Mouse (Mus musculus) small intestine, adult 2 months (tissue): ENCODE data around the gene Tomm70a. TPM values are rescaled to one million over a fixed set of nuclear protein-coding genes. Genes with fewer than 3 reads are reported as not detected.
A peak's percentile ranks its signal among the peaks of the same experiment; 100 is the strongest.

Source experiments
- H3K27ac ChIP-seq: fragments of 200-500 bp; 2 replicates; pipeline ENCODE4 v1.5.1; 2012; ENCODE audit warnings: low read depth, low read length, control low read depth, inconsistent platforms; ENCODE audit not compliant: insufficient read depth
- H3K27me3 ChIP-seq: fragments of 200-500 bp; 2 replicates; pipeline ENCODE4 v1.6.1; 2012; ENCODE audit warnings: mild to moderate bottlenecking, moderate library complexity, low read length, inconsistent platforms; ENCODE audit not compliant: control insufficient read depth, insufficient read depth
- H3K36me3 ChIP-seq: fragments of 200-500 bp; 2 replicates; pipeline ENCODE4 v1.6.1; 2012; ENCODE audit warnings: mild to moderate bottlenecking, low read length, control low read depth, inconsistent platforms; ENCODE audit not compliant: control insufficient read depth, insufficient read depth
- H3K4me1 ChIP-seq: fragments of 200-500 bp; 2 replicates; pipeline ENCODE4 v1.6.1; 2012; ENCODE audit warnings: low read length, inconsistent platforms, mixed read lengths; ENCODE audit not compliant: control insufficient read depth, insufficient read depth, insufficient read length
- H3K4me3 ChIP-seq: fragments of 200-500 bp; 2 replicates; pipeline ENCODE4 v1.5.1; 2012; ENCODE audit warnings: low read depth, mild to moderate bottlenecking, control low read depth, inconsistent platforms, low read length, moderate library complexity
- CTCF ChIP-seq: fragments of 200-500 bp; IDR thresholded peaks from 2 replicates; pipeline ENCODE4 v1.5.1; 2012; ENCODE audit warnings: low read depth, mild to moderate bottlenecking, control low read depth, inconsistent platforms, low read length, moderate library complexity, mixed read lengths; ENCODE audit not compliant: insufficient replicate concordance, insufficient read length; ENCODE audit errors: extremely low read depth
- POLR2A ChIP-seq: fragments of 200-500 bp; IDR thresholded peaks from 2 replicates; pipeline ENCODE4 v1.6.1; 2012; ENCODE audit warnings: low read depth, mild to moderate bottlenecking, control low read depth, inconsistent platforms, low read length, moderate library complexity
- WGBS: fragments of 180-500 bp; shearing (Covaris S2); methylation state at CpG from one replicate; pipeline ENCODE4 v1.1.7; 2018; 5-methylcytosine and 5-hydroxymethylcytosine counted together
- polyA plus RNA-seq: library from polyadenylated mRNA; depleted of rRNA; stranded (reverse); fragments of >200 nt; gene quantifications from 2 replicates; pipeline ENCODE4 v1.2.3, GENCODE M21; 2012

Gene Tomm70a
- polyA plus RNA-seq, 1 experiment = 8.5 TPM

- Histone ChIP-seq H3K27ac (0 out of 2 replicates have a peak overlapping the region, but pooled peaks have one; percentile 46), H3K4me3 (no peak overlapping the region), H3K36me3 (peaks cover 3% of the 10 kb centered on the region; the same call in 1 of the 2 replicates), H3K27me3 (no peaks in the 10 kb centered on the region), H3K4me1 (peaks cover 16% of the 10 kb centered on the region; the same call in 1 of the 2 replicates)
- TF ChIP-seq POLR2A (no peak), CTCF (no peak)
- WGBS = 14% methylated on average over 2 of the region's 2 CpGs
Measured at GRCm38 (mm10) chr16:57127825-57128224, 6.3 kb downstream of the Tomm70a start.

DNA sequence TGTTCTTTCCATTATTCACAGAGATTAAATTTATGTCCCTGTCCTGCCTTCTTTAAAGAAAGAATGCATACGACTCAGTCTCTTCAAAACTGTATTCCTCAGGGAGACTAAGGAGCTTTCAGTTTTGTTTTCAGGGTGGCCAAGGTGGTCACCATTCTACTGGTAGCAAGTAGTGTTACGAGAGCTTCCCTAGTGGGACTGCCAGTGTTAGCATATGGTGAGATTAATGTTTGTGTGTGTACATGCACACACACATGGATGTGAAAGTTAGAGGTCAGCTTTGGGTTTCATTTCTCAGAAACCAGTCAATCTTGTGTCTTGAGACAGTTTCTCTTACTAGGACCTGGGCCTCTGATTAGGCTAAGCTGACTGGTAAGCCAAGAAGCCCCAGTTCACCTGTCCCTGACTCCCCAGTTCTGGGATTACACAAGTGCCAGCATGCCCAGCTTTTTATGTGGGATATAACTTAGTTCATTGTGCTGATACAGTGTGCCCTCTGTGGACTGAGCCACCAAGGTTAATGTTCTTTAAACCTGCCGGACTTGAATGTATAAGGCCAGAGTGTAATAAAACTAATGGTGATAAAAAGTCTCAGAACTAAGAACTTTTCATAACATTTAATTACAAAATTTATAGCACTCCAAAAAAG lies 9.4 kb downstream of the Tomm70a start:
- H3K27me3 ChIP-seq = no peaks in the 10 kb centered on the region
- WGBS = 26% methylated on average over 3 of the region's 3 CpGs
- peaks cover 13% of the 10 kb centered on the region; the same call in 1 of the 2 replicates for H3K4me1 ChIP-seq
- peaks cover 8% of the 10 kb centered on the region for H3K36me3 ChIP-seq
- no peak overlapping the region for H3K4me3 ChIP-seq
- peak overlapping the region; percentile 78 for H3K27ac ChIP-seq
- TF ChIP-seq POLR2A (no peak), CTCF (no peak)

DNA sequence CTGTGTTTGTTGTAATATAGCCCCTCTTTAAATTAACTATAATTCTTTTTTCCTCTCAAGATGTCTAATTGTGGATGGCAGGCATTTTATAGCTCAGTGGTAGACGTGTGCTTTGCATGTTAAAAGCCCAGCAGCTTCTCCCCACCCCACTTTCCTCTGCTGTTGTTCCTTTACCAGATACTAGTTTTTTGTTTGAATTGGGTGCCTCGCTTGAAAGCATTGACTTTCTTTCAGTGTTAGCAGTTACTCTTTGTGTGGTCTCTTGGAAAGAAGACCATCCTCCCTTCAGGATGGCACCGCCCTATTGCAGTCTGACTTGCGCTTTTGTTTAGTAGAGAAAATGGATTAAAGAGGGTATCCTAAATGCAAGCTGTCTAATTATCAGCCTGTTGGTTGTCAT lies 10.0 kb downstream of the Tomm70a start:
- no peak overlapping the region for H3K27ac ChIP-seq
- peaks cover 13% of the 10 kb centered on the region; the same call in 1 of the 2 replicates for H3K4me1 ChIP-seq
- no peaks in the 10 kb centered on the region for H3K27me3 ChIP-seq
- TF ChIP-seq POLR2A = no peak
- no peak for TF ChIP-seq CTCF
- no peak overlapping the region for H3K4me3 ChIP-seq
- H3K36me3 ChIP-seq = peaks cover 12% of the 10 kb centered on the region
- 78% methylated on average over 4 of the region's 4 CpGs for WGBS

- H3K36me3 ChIP-seq = peaks cover 16% of the 10 kb centered on the region
- H3K4me3 ChIP-seq = no peak overlapping the region
- WGBS = 11% methylated on average over 1 of the region's 1 CpGs
- no peaks in the 10 kb centered on the region for H3K27me3 ChIP-seq
- TF ChIP-seq CTCF = no peak
- no peak for TF ChIP-seq POLR2A
- peaks cover 13% of the 10 kb centered on the region; the same call in 1 of the 2 replicates for H3K4me1 ChIP-seq
- H3K27ac ChIP-seq = no peak overlapping the region
Measured at GRCm38 (mm10) chr16:57132326-57132725, 10.8 kb downstream of the Tomm70a start.

- TF ChIP-seq CTCF (no peak), POLR2A (no peak)
- Histone ChIP-seq H3K27me3 (no peaks in the 10 kb centered on the region), H3K36me3 (peaks cover 21% of the 10 kb centered on the region), H3K4me3 (no peak overlapping the region), H3K27ac (no peak overlapping the region), H3K4me1 (peaks cover 10% of the 10 kb centered on the region; the same call in 1 of the 2 replicates)
- 74% methylated on average over 6 of the region's 6 CpGs for WGBS
Measured at GRCm38 (mm10) chr16:57133611-57134010, 12.1 kb downstream of the Tomm70a start.

DNA sequence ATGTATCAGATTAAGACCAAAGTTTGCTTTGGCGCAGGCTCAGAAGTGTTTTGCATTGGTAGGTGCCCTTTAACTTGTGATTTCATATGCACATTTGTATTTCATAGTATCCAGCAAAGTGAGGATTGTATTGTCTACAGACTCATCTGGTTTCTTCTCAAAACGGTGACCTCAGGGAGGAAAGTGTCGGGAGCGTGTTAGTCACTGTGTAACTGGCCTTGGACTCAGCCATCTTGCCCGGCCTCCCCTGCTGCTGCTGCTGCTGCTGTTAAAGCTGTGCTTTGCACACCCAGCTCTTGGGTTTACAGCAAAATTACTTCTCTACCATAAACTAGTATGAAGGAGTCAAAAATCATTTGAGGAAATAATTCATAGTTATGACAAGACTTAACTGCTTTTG lies 23.2 kb downstream of the Tomm70a start:
- Histone ChIP-seq H3K27ac (no peak overlapping the region), H3K4me3 (no peak overlapping the region), H3K27me3 (no peaks in the 10 kb centered on the region), H3K36me3 (peaks cover 32% of the 10 kb centered on the region), H3K4me1 (no peaks in the 10 kb centered on the region)
- TF ChIP-seq POLR2A (no peak), CTCF (no peak)
- 84% methylated on average over 5 of the region's 5 CpGs for WGBS

DNA sequence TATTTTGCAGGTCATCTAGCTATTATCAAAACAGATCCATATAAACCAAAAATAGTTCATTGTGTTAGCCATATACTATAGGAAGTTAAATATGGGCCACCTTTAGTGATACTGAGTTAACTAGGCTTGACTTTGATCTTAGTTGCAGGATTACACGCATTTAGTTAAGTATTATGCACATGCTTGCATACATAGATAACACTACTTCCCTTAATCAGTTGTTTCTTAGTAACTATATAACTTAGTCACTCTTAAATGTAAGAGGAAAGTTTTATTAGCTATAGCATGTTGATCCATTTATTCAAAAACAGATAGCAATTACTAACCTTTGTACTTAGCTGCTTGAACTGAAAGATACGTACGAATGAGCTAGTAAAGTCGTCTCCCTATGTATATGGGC lies 29.9 kb downstream of the Tomm70a start:
- no peaks in the 10 kb centered on the region for H3K27me3 ChIP-seq

More for the DNA sequence above, 29.9 kb downstream of the Tomm70a start:
- Histone ChIP-seq H3K27ac (no peak overlapping the region), H3K4me1 (peaks cover 9% of the 10 kb centered on the region; the same call in 1 of the 2 replicates), H3K4me3 (no peak overlapping the region), H3K36me3 (peaks cover 36% of the 10 kb centered on the region)
- TF ChIP-seq CTCF = no peak
- no peak for TF ChIP-seq POLR2A
- 39% methylated on average over 4 of the region's 4 CpGs for WGBS
